Mouse (Mus musculus) CH12.LX (cell line): Measurements from ENCODE around the gene Chuk. TPM values are rescaled to one million over a fixed set of nuclear protein-coding genes. Genes with fewer than 3 reads are reported as not detected.

ENCODE experiments used
- DNase-seq: peaks from one replicate; pipeline ENCODE4 v3.0.0-alpha.2; 2013; ENCODE audit errors: extremely low read depth
- H3K27ac ChIP-seq: 2 replicates; pipeline ENCODE4 v1.5.1; 2012; ENCODE audit warnings: low read depth, mild to moderate bottlenecking, control low read depth, moderate library complexity; ENCODE audit not compliant: insufficient read depth
- H3K27me3 ChIP-seq: replicated peaks from 2 replicates; pipeline ENCODE3; 2012; ENCODE audit warnings: inconsistent platforms
- H3K36me3 ChIP-seq, 2 experiments: replicated peaks in 1 of 2; 2 replicates each; pipeline versions ENCODE3 to v1.6.1; 2012; ENCODE audit warnings: inconsistent platforms in 1 of 2, low read length in 1 of 2, mild to moderate bottlenecking in 1 of 2, mixed read lengths in 1 of 2, moderate library complexity in 1 of 2; ENCODE audit not compliant: control insufficient read depth in 1 of 2, insufficient read depth in 1 of 2
- H3K4me1 ChIP-seq, 2 experiments: 2 replicates each; pipeline ENCODE4 v1.6.1; 2012; ENCODE audit warnings: inconsistent platforms in 1 of 2, moderate library complexity in 1 of 2; ENCODE audit not compliant: insufficient read depth in 2 of 2, control insufficient read depth in 1 of 2
- H3K4me2 ChIP-seq: 2 replicates; pipeline ENCODE4 v1.6.1; 2012; ENCODE audit warnings: low read depth, mild to moderate bottlenecking, control low read depth; ENCODE audit not compliant: poor library complexity, insufficient read depth, severe bottlenecking
- H3K4me3 ChIP-seq, 3 experiments: fragments of 150-350 bp in 1 of 3; sonication (generic) in 1 of 3; replicated peaks in 1 of 3; 2 replicates each; pipeline versions ENCODE3 to v1.5.1; 2011 to 2012; ENCODE audit warnings: low read depth in 2 of 3, low read length in 2 of 3, mild to moderate bottlenecking in 2 of 3, moderate library complexity in 2 of 3, control low read depth in 1 of 3, improper control_type of control experiment in 1 of 3, inconsistent platforms in 1 of 3, mixed read lengths in 1 of 3; ENCODE audit not compliant: poor library complexity in 1 of 3
- H3K79me2 ChIP-seq: replicated peaks from 2 replicates; pipeline ENCODE4 v1.6.1; 2012; ENCODE audit warnings: mild to moderate bottlenecking, moderate library complexity; ENCODE audit not compliant: control insufficient read depth, poor library complexity, insufficient read depth, severe bottlenecking; ENCODE audit errors: extremely low read depth
- H3K9ac ChIP-seq: 2 replicates; pipeline ENCODE4 v1.6.1; 2012; ENCODE audit warnings: low read depth, mild to moderate bottlenecking, control low read depth, moderate library complexity; ENCODE audit not compliant: insufficient read depth
- H3K9me3 ChIP-seq: replicated peaks from 2 replicates; pipeline ENCODE3; 2012; ENCODE audit warnings: low read length, inconsistent platforms, mixed read lengths
- ELF1 ChIP-seq: IDR thresholded peaks from 2 replicates; pipeline ENCODE4 v1.6.1; 2014; ENCODE audit warnings: low read depth, mild to moderate bottlenecking, inconsistent platforms, low read length, improper control_type of control experiment
- EP300 ChIP-seq: IDR thresholded peaks from 2 replicates; pipeline ENCODE4 v1.6.1; 2011; ENCODE audit warnings: low read length, improper control_type of control experiment
- GABPA ChIP-seq: IDR thresholded peaks from 2 replicates; pipeline ENCODE4 v1.6.1; 2012; ENCODE audit warnings: low read depth, low read length, improper control_type of control experiment, inconsistent platforms; ENCODE audit not compliant: insufficient replicate concordance
- HCFC1 ChIP-seq: IDR thresholded peaks from 2 replicates; pipeline ENCODE4 v1.6.1; 2012; ENCODE audit warnings: low read depth, mild to moderate bottlenecking, inconsistent platforms, low read length, improper control_type of control experiment
- JUN ChIP-seq: IDR thresholded peaks from 2 replicates; pipeline ENCODE4 v1.6.1; 2011; ENCODE audit warnings: low read depth, mild to moderate bottlenecking, low read length, improper control_type of control experiment, moderate library complexity; ENCODE audit not compliant: insufficient read depth
- JUND ChIP-seq: conservative IDR thresholded peaks from 2 replicates; pipeline ENCODE4 v1.6.1; 2011; ENCODE audit warnings: low read depth, low read length, improper control_type of control experiment
- MAFK ChIP-seq: IDR thresholded peaks from 2 replicates; pipeline ENCODE4 v1.6.1; 2011; ENCODE audit warnings: low read length, improper control_type of control experiment; ENCODE audit not compliant: insufficient replicate concordance
- MAX ChIP-seq: IDR thresholded peaks from 2 replicates; pipeline ENCODE4 v1.6.1; 2011; ENCODE audit warnings: low read length, improper control_type of control experiment
- MEF2A ChIP-seq: IDR thresholded peaks from 2 replicates; pipeline ENCODE4 v1.6.1; 2014; ENCODE audit warnings: low read depth, mild to moderate bottlenecking, inconsistent platforms, low read length, improper control_type of control experiment, borderline replicate concordance
- MYC ChIP-seq: IDR thresholded peaks from 2 replicates; pipeline ENCODE4 v1.6.1; 2011; ENCODE audit warnings: low read depth, mild to moderate bottlenecking, improper control_type of control experiment, low read length
- PAX5 ChIP-seq: IDR thresholded peaks from 2 replicates; pipeline ENCODE4 v1.6.1; 2012; ENCODE audit warnings: low read length, inconsistent platforms, mixed read lengths
- POLR2AphosphoS2 ChIP-seq: IDR thresholded peaks from 2 replicates; pipeline ENCODE4 v1.6.1; 2011; ENCODE audit warnings: low read depth, low read length, improper control_type of control experiment
- RAD21 ChIP-seq: IDR thresholded peaks from 2 replicates; pipeline ENCODE4 v1.6.1; 2011; ENCODE audit warnings: low read depth, mild to moderate bottlenecking, low read length, improper control_type of control experiment, moderate library complexity
- SMC3 ChIP-seq: IDR thresholded peaks from 2 replicates; pipeline ENCODE4 v1.6.1; 2011; ENCODE audit warnings: low read depth, low read length, improper control_type of control experiment
- TCF12 ChIP-seq: IDR thresholded peaks from 2 replicates; pipeline ENCODE4 v1.6.1; 2014; ENCODE audit warnings: low read depth, mild to moderate bottlenecking, inconsistent platforms, low read length, improper control_type of control experiment
- UBTF ChIP-seq: IDR thresholded peaks from 2 replicates; pipeline ENCODE4 v1.6.1; 2012; ENCODE audit warnings: low read depth, mild to moderate bottlenecking, inconsistent platforms, low read length, improper control_type of control experiment, moderate library complexity
- USF1 ChIP-seq: IDR thresholded peaks from 2 replicates; pipeline ENCODE4 v1.6.1; 2014; ENCODE audit warnings: low read depth, mild to moderate bottlenecking, inconsistent platforms, low read length, improper control_type of control experiment
- ZC3H11A ChIP-seq: IDR thresholded peaks from 2 replicates; pipeline ENCODE4 v1.6.1; 2012; ENCODE audit warnings: low read depth, mild to moderate bottlenecking, inconsistent platforms, low read length, improper control_type of control experiment
- ZKSCAN1 ChIP-seq: IDR thresholded peaks from 2 replicates; pipeline ENCODE4 v1.6.1; 2012; ENCODE audit warnings: low read depth, inconsistent platforms, low read length, improper control_type of control experiment, borderline replicate concordance
- dilution Hi-C: fragments of 300-500 bp; cut with MboI; formaldehyde crosslinking; loops from 2 replicates; pipeline ENCODE4 v1.14.3; 2020; ENCODE audit warnings: low sequenced_read_pairs; ENCODE audit not compliant: extremely low pct_unique_long_range_greater_than_20kb, extremely low pct_ligation_motif_present
- in situ Hi-C: fragments of 300-500 bp; cut with MboI; formaldehyde crosslinking; loops from 3 replicates; pipeline ENCODE4 v1.14.3; 2019; ENCODE audit warnings: low sequenced_read_pairs, low pct_ligation_motif_present, low pct_unique_long_range_greater_than_20kb, mixed read lengths
- polyA plus RNA-seq: library from polyadenylated mRNA; unstranded; fragments of >175 nt; gene quantifications from 2 replicates; pipeline ENCODE4 v1.2.1, GENCODE M21; 2012; ENCODE audit warnings: low read depth; ENCODE audit not compliant: insufficient read length
- total RNA-seq, 2 experiments: library from RNA; depleted of rRNA; stranded (reverse); fragments of 300-350 nt in 1 of 2; fragments of >200 nt in 1 of 2; gene quantifications; 2 replicates each; pipeline ENCODE4 v1.2.3; 2012 to 2014

Gene Chuk
- total and polyA plus RNA-seq, 3 experiments, result 36.9 to 82.4 (median 42.7) TPM

DNA sequence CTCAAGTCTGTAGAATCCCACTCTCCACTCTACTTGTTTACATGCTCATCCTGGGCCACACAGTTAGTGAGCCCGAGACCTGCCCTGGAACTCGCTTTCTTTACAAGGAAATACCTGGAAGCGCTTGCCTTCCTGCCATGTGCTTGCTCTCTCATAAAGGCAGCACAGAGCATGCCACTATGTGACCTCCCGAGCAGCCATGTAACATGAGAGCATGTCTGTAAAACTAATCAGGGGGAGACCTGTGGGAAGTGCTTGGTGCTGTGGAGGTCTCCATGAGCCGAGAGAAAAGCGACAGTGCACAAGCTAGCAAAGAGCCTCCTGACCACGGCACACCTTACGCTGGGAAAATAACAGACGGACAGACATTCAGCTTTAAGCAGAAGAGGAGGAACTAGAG lies 30.8 kb downstream of the Chuk start:
- dilution Hi-C loops (no loop called here), in situ Hi-C loops (no loop called here)
- Histone ChIP-seq H3K4me2 (no peak overlapping the region), H3K27me3 (no peaks in the 10 kb centered on the region), H3K4me1 (no peaks in the 10 kb centered on the region), H3K9ac (no peak overlapping the region), H3K9me3 (no peaks in the 10 kb centered on the region), H3K36me3 (peaks cover 44 to 81% of the 10 kb centered on the region in 2 experiments), H3K4me3 (no peak overlapping the region), H3K27ac (no peak overlapping the region), H3K79me2 (no peaks in the 10 kb centered on the region)
- no peak for DNase-seq
- TF ChIP-seq PAX5 (no peak), JUN (no peak), MYC (no peak), SMC3 (no peak), JUND (no peak), POLR2AphosphoS2 (no peak), GABPA (no peak), ELF1 (no peak), ZC3H11A (no peak), HCFC1 (no peak), MAFK (no peak), RAD21 (no peak), MEF2A (no peak), UBTF (no peak)

DNA sequence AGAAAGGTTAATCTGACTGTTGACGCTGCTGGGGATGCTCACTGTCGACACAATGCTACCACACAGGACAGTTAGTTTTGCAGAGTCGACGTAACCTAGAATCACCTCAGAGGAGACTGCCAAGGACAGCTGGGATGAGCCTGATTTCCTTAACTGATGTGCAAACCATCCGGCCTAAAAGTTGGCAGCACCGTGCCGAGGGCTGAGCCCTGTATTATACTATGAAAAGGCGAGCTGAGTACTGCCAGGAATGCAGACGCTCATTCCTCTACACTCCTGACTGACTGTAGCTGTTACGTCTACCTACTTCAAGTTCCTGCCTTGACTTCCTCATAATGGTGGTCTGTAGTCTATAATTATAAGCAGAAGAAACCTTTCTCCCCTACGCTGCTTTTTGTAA lies 32.3 kb downstream of the Chuk start:
- Histone ChIP-seq H3K4me1 (peaks cover 0 to 4% of the 10 kb centered on the region in 2 experiments; a peak in 2 of 4 replicates), H3K4me3 (no peak overlapping the region), H3K9me3 (no peaks in the 10 kb centered on the region), H3K27me3 (no peaks in the 10 kb centered on the region), H3K27ac (no peak overlapping the region), H3K79me2 (no peaks in the 10 kb centered on the region), H3K4me2 (no peak overlapping the region), H3K9ac (no peak overlapping the region), H3K36me3 (peaks cover 35 to 77% of the 10 kb centered on the region in 2 experiments)
- dilution Hi-C loops, result no loop called here
- TF ChIP-seq GABPA (no peak), TCF12 (no peak), ZKSCAN1 (no peak), EP300 (no peak), MAX (no peak), ELF1 (no peak), USF1 (no peak)
- in situ Hi-C loops, result no loop called here
- DNase-seq, result no peak
